In genomic region chr6:88191411-88192070, GRCm38 (mm10) we compare ENCODE assay signal across 30 mouse cellular contexts. TPM values are rescaled to one million over a fixed set of nuclear protein-coding genes. Genes with fewer than 3 reads are reported as not detected.
A peak's percentile ranks its signal among the peaks of the same experiment; 100 is the strongest.
DNase-seq lines count a peak whose midpoint lies in the region; ATAC-seq and TF ChIP-seq lines count a peak whose summit lies in the region.
"Had no signal": no experiment of that assay in that cellular context is flagged by ENCODE, and none has a peak within 500 bp of the region (broad histone marks: within the 10 kb centered on the region; RNA-seq: fewer than 3 reads in every experiment).

No protein-coding gene starts in this region.

- H3K27me3 ChIP-seq in G1E (ENCODE audit: insufficient read depth, low read length) = no peaks in the 10 kb centered on the region
- H3K27me3 ChIP-seq in embryonic facial prominence, embryonic 10.5 days (replicated peaks; ENCODE audit: low read depth, poor library complexity, severe bottlenecking) = peaks cover 100% of the 10 kb centered on the region

- H3K4me1 ChIP-seq in lung, adult 2 months (ENCODE audit: control insufficient read depth, insufficient read depth, low read length) = peaks cover 9% of the 10 kb centered on the region
- peaks cover 87% of the 10 kb centered on the region for H3K4me1 ChIP-seq in G1E (ENCODE audit: insufficient read depth, low read depth, low read length)
- peaks cover 51% of the 10 kb centered on the region for H3K4me1 ChIP-seq in embryonic facial prominence, embryonic 10.5 days

- intact Hi-C loops in heart, postnatal 36 days (cut with DNase I) = loop anchor here (5.0 kb wide), 3 partner anchors 54 to 296 kb away; no protein-coding TSS in a partner anchor

- TF ChIP-seq POLR2A in lung, adult 2 months (IDR thresholded peaks at IDR 0.05; ENCODE audit: borderline replicate concordance, extremely low read depth, low read depth, low read length) = no peak

- H3K36me3 ChIP-seq in G1E (replicated peaks) = peaks cover 79% of the 10 kb centered on the region
- H3K36me3 ChIP-seq in embryonic facial prominence, embryonic 10.5 days (replicated peaks) = no peaks in the 10 kb centered on the region
- H3K36me3 ChIP-seq: forebrain, embryonic 10.5 days; heart, embryonic 12.5 days; neural tube, embryonic 13.5 days had no signal

- no peak for TF ChIP-seq CTCF in lung, adult 2 months (IDR thresholded peaks at IDR 0.05; ENCODE audit: insufficient read depth, low read length)
- TF ChIP-seq CTCF in G1E (IDR thresholded peaks at IDR 0.05; ENCODE audit: low read depth, low read length) = no peak

- H3K27ac ChIP-seq in embryonic facial prominence, embryonic 10.5 days (replicated peaks) = no peak overlapping the region
- H3K27ac ChIP-seq: forebrain, embryonic 10.5 days; left cerebral cortex, adult 2 months; neural tube, embryonic 13.5 days had no signal

- no peak overlapping the region for H3K4me3 ChIP-seq in lung, adult 2 months (replicated peaks; ENCODE audit: extremely low read depth, low read depth, low read length)
- peak overlapping the region; percentile 58; the same call in 1 of the 2 replicates for H3K4me3 ChIP-seq in G1E (ENCODE audit: low read depth, low read length)
- H3K4me3 ChIP-seq in embryonic facial prominence, embryonic 10.5 days = no peak overlapping the region
- H3K4me3 ChIP-seq: left cerebral cortex, adult 2 months; megakaryocyte, embryonic 14.5 days had no signal

- 33% methylated on average over 4 of the region's 4 CpGs for WGBS in lung, adult 2 months
- WGBS in embryonic facial prominence, embryonic 10.5 days = 13% methylated on average over 4 of the region's 4 CpGs

- H3K9me3 ChIP-seq in G1E (replicated peaks) = no peaks in the 10 kb centered on the region
- H3K9me3 ChIP-seq in embryonic facial prominence, embryonic 10.5 days = no peaks in the 10 kb centered on the region
- H3K9me3 ChIP-seq: forebrain, embryonic 10.5 days; heart, embryonic 12.5 days; megakaryocyte, embryonic 14.5 days; neural tube, embryonic 13.5 days had no signal

- peak; percentile 87 for DNase-seq in heart, adult 11 months
- DNase-seq in heart, postnatal 36 days = no peak
- peak; percentile 12 for DNase-seq in lung, adult 2 months
- no peak for DNase-seq in lung, postnatal 10 days
- DNase-seq in G1E (ENCODE audit: low spot score) = peak; percentile 70
- peak; percentile 19 for DNase-seq in embryonic facial prominence, embryonic 10.5 days (ENCODE audit: low spot score)
- no peak for DNase-seq in spleen, adult 12 weeks (ENCODE audit: low spot score)
- DNase-seq: adrenal gland, adult 8-10 months; cerebellum, adult 8-10 months; gastrocnemius, postnatal 14 days; heart, postnatal 10 days; kidney, postnatal 4 days; layer of hippocampus, adult 9-11 months; lung, embryonic 14.5 days; thymus, postnatal 25 days had no signal

- peak; percentile 41 for ATAC-seq in G1E (ENCODE audit: extremely low read depth, insufficient number of reproducible peaks, low FRiP score, poor library complexity, severe bottlenecking)
- ATAC-seq: activated CD4-positive, CD25-positive, alpha-beta regulatory T cell, adult 4 months; forebrain, embryonic 16.5 days; intestine, postnatal 0 days had no signal

RNA-seq across cellular contexts. Expression of gene Gata2, which starts 2.1 kb away (rescaled TPM):
- total RNA-seq in heart, postnatal 36 days (2021) = 10 to 100 TPM; 17.3 to 20.1 TPM
- polyA plus RNA-seq in lung, adult 2 months (2012; rRNA removed) = 184 and 333 TPM in 2 replicates
- total RNA-seq in G1E (2014; fragmentation: Nextera tagmentation) (264 and 265 TPM in 2 replicates), G1E (2017) (127 and 145 TPM in 2 replicates)
- 1,748 and 2,211 TPM in 2 replicates for polyA plus RNA-seq in G1E (2012)
- polyA plus RNA-seq in embryonic facial prominence, embryonic 10.5 days (2016; fragmentation: Nextera tagmentation; extraction: Ambion mirVana) = 34.6 and 35.9 TPM in 2 replicates
- polyA plus RNA-seq: activated CD4-positive, CD25-positive, alpha-beta regulatory T cell, adult 4 months had no signal

RNA-seq across cellular contexts. Expression of gene Dnajb8, which starts 30.5 kb away (rescaled TPM):
- total RNA-seq in heart, postnatal 36 days (2021) = not detected
- not detected in 2 replicates for polyA plus RNA-seq in lung, adult 2 months (2012; rRNA removed)
- not detected in 2 replicates for total RNA-seq in G1E (2014; fragmentation: Nextera tagmentation)
- total RNA-seq in G1E (2017) = 0.11 TPM in 1 of 2 replicates, not detected in the other
- polyA plus RNA-seq in G1E (2012) = not detected in 2 replicates
- not detected in 2 replicates for polyA plus RNA-seq in embryonic facial prominence, embryonic 10.5 days (2016; fragmentation: Nextera tagmentation; extraction: Ambion mirVana)
- total RNA-seq: adrenal gland, adult 8-10 months; ES-E14; gastrocnemius, postnatal 14 days; heart, adult 18-20 months; heart, postnatal 10 days; left cerebral cortex, adult 2 months; left cerebral cortex, postnatal 36 days; liver, adult 2 months had no signal
- polyA plus RNA-seq: activated CD4-positive, CD25-positive, alpha-beta regulatory T cell, adult 4 months; embryonic facial prominence, embryonic 11.5 days; forebrain, embryonic 10.5 days; forebrain, embryonic 16.5 days; heart, embryonic 12.5 days; intestine, postnatal 0 days; kidney, embryonic 14.5 days; liver, adult 2 months; lung, embryonic 14.5 days; neural tube, embryonic 13.5 days; stomach, embryonic 14.5 days had no signal

Comparison
In these comparisons a context has a peak if more than half of its experiments do, and no peak if none do; other contexts are left out.
1. DNase-seq: peak in heart, adult 11 months (single experiment), lung, adult 2 months (single experiment), G1E (single experiment) and embryonic facial prominence, embryonic 10.5 days (single experiment); none in heart, postnatal 36 days (0 of 2), lung, postnatal 10 days (single experiment) and spleen, adult 12 weeks (single experiment).